Mouse (Mus musculus) 3T3-L1 (cell line): ENCODE data around the gene 1700029J07Rik.

Experiments used
- DNase-seq: peaks from one replicate; pipeline ENCODE4 v3.0.0-alpha.2; 2015; ENCODE audit warnings: low read depth, low spot score

The 1700029J07Rik gene

GRCm38 (mm10) chr8:45975126-45975836 is at the start of gene 1700029J07Rik, which contains the start of gene Ufsp2:
Gene 1700029J07Rik (minus strand): TSS chr8:45975252.
Gene Ufsp2 (plus strand): TSS chr8:45975528.
- peak; percentile 99 for DNase-seq

DNA sequence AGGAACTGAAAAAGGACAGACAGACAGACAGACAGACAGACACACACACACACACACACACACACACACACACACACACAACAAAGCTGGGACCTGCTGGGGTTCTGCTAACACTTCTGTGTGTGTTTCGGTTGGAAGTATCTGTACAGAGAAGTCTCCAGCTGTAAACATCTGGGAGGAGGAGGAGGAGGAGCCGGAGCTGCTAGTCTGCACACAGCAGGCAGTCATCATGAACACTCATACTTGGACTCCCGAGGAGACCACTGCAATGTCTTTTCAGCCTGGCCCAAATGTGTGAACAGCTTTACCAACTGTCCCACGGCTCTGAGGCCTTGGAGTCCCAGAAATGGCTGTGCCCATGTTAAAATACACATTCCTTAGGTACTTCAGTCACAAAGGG is 49.3 kb upstream of the 1700029J07Rik start:
- no peak for DNase-seq

DNA sequence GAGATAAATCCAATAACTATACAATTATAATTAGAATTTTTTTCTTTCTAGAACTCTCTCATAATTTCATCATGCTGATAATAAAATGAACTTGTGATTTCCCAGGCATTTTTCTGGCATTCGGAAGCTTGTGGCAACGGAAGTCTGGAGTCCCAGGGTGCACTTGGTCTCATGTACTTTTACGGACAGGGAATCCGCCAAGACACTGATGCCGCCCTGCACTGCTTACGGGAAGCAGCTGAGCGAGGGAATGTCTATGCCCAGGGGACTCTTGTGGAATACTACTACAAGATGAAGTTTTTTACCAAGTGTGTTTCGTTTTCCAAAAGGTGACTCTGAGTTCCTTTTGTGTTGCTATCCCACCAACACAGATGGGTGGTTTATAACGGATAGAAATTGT is 47.7 kb upstream of the 1700029J07Rik start:
- DNase-seq, result no peak

- DNase-seq, result no peak
Measured at GRCm38 (mm10) chr8:46022203-46022602, 47.2 kb upstream of the 1700029J07Rik start.

DNA sequence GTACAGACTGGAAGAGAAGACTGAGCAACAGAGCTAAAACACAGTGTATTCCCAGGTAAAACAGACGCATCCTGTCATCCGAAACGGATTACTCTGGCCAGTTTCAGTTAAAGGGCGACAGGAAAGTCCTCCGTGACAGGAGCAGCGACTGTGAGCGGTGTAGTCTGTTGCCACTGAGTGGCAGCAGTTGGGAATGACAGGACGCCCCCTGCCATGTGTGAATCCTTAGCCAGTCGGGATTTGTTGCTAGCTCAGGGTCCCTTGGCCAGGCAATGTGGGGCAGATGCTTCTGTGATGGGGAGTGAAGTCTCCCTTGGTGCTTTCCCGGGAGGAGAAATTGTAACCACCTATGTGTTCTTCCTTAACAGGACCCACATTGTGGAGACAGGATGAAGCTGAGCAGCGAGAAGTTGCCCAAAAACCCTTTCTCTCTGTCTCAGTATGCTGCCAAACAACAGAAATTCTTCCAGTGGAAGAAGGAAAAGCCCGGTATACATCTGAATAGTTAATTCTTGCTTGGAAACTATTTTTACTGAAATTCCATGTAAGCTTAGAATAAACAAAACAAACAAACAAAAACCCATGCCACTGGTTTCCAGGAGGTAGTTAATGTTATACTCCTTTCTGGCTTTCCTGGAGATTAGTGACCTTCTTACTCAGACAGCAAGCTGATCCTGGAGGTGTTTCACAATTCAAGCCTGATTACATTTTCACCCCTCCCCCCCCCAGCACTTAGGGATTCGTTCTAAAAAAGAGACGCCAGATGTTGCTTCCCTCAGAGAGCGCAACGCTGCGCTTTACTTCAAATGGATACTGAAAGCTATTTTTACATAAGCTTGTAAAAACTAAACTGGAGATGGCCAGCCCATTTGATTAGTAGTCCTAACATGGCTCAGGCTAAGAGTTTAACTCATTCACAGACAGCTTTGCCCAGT is 36.0 kb upstream of the 1700029J07Rik start:
- no peak for DNase-seq

DNA sequence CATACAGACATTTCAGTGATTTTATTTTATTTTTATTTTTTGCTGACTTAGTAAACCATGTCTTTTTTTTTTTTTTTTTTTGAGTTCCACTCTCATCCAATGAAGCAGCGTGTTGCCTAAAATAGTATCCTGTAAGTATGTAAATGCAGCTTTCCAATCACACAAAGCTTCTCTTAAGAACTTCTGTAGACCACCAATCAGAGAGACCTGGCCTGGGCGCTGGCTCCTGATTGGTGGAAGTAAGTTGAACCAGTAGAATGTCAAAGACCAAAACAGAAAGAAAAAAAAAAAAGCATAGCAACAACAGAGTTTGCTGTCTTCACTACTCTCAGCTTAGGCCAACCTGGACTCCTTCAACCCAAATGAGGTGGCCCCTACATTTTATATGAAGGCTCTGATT is 35.3 kb upstream of the 1700029J07Rik start:
- no peak for DNase-seq

DNA sequence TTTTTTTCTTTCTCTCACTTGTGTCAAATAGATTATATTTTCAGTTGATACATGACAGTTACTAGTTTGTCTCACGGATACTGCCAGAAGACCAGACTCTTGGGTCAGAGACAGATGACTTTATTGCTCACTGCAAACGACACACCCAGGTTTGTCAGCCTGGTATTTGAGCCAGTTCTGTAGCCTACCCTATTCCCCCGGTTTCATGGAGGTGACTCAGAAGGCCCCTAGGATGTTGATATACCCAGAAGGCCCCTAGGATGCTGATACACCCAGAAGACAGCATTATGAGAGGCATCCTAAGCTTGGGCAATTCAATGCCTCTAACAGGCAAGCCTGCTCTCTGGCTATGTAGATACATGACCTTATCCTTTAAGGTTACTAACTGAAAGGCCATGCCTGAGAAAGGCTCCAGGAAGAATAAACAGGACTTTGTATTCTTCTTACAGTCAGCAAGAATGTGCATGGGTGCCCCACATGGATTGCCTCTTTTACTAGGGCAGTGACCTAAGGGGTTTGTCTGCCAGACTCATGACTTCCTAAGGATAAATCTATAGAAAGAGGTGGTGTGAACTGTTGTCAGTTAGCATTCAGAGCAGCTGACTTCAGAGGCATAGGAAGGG is 32.1 kb upstream of the 1700029J07Rik start:
- DNase-seq, result peak; percentile 47

DNA sequence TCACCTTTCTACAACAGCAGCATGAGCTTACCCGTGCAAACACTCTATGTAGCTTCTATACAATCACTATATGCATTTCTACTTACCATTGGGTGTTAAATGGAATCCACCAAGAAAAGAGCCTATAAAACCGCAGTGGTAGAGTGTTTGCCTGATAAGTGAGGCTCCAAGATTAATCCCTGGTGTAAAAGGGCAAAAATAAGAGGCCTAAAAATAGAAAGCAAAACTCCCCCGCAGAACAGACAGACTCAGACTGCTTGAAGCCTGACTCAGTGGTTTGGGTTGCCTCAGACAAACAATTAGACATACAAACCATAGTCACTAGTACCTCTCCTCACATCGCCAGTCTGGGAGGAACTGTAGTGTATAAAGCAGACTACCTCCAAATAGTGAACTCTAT is 30.5 kb upstream of the 1700029J07Rik start, which contains the start of gene Ankrd37:
Gene Ankrd37, minus strand, starts transcription at position 112 of the 400 bp plus-strand sequence.
- peak; percentile 46 for DNase-seq

DNA sequence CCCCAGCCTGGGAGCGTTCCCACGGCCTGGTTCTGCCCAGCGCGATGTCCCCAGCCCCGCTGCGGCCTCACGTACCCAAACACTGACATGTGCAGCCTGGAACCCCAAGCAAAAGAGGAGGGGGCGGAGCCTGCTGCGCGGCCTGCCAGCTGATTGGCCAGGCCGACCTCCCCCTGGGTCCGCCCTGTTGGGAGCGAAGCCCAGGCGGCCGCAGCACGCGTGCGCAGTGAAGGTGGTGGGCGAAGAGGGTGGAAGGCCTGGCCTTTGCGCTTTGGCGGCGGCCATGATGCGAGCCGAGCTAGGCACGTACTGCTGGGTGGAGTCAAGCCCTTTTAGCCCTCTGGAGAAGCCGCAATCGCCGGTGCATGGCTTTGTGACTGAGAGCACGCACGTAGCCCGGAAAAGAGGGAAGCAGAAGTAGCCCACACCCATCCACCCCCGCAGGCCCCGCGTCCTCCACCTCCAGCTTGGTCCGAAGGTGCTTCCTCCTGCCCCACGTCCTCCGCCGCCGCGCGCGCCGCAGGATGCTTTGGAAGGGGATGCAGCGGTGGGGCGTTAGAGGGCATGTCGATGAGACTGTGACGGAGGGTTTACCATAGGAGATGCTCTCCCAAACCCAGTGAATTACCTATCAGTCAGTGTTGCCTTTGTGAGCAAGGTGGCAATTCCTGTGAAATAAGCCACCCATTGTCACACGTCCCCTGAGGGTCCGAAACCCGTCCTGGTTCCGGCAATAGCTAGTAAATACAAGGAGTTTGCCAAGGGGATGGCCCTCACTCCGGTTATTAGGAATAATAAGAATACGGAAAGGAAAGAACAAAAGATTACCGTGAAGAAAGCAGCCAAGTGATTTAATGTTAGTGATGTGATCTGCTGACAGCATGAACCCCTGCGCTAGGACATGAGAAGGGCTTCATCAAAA is 25.0 kb upstream of the 1700029J07Rik start:
- peak; percentile 97 for DNase-seq

- DNase-seq, result no peak
Measured at GRCm38 (mm10) chr8:45999138-45999783, 24.2 kb upstream of the 1700029J07Rik start, which contains the start of gene Lrp2bp. Gene Lrp2bp (plus strand): TSS chr8:45999303.

DNA sequence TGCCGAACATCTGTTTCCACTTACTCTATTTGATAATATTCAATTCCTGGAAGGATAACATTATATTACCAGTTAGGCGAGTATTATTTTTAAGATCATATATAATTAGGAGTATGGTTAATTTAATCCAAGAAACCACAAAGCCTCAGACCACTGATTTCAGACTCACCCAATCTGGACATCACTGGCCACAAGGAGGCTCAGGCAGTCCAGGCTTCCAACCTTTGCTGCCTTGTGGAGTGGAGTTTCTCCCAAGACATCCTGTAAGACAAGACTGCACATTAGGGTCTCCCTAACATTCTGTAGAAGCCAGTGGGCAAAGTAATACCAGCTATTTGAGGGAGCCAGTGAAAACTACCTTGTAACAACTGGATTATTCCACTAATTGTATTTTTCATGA is 23.2 kb upstream of the 1700029J07Rik start:
- DNase-seq, result peak; percentile 44

DNA sequence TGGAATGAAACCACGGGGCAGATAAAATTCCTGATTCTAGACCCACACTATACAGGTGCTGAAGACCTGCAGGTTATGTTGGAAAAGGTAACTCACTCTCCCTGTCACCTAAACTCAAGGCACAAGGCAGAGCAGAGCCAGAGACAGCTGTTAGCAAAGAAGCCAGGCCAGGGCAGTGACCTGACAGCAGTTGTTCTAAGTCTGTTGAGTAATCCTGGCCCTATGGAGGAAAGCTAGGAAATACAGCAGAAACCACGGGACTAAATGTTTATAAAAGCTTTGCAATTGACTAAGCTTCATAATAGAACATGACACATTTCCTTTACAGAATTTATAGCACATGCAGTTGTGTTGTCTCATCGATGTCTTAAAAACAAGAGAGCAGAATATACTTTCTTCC is 20.5 kb upstream of the 1700029J07Rik start:
- DNase-seq, result no peak

DNA sequence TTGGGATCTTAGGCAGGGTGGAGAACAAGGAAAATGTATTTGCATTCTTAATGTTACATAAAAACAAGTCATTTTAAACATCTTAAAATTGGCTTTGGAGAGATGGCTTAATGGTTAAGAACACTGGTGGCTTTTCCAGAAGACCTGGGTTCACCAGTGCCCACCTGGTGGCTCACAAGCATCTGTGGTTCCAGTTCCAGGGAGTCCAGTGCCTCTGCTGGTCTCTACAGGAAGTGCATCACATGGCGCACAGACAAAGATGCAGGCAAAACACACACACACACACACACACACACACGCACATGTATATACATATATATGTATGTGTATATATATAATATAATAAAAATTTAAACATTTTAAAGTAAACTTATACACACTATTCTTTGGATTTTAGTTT is 19.1 kb upstream of the 1700029J07Rik start:
- DNase-seq, result peak; percentile 36

DNA sequence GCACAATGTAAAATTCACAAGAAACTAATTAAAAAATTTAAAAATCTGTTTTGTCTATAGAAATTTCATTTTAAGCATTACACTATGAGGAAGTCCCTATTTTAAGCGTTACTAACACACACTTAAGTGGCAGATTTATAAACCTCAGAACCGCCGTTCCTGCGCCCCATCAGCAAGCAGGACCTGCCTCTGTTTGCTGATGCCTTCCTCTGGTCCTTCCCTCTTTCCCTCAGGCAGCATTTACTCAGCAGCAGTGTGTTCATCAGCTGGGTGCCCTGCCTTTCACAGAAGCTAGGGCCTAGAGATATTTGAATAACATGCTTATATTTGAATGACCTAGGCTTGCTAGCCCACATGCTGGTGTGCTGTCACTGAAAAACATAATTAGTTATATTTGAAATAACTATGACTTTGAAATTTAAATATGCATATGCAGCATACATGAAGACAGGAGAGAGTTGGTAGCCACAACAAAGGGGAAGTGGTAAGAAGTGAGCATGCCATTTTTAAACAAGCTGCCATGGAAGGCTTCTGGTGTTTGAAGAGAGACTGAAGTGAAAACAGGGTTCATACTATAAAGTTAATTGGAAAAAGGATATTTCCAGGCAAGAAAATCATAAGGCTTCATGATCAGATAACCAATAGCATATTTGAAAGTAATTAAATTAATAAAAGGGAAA is 15.7 kb upstream of the 1700029J07Rik start:
- no peak for DNase-seq

GRCm38 (mm10) chr8:45988189-45988588 is 13.1 kb upstream of the 1700029J07Rik start:
- DNase-seq, result no peak

DNA sequence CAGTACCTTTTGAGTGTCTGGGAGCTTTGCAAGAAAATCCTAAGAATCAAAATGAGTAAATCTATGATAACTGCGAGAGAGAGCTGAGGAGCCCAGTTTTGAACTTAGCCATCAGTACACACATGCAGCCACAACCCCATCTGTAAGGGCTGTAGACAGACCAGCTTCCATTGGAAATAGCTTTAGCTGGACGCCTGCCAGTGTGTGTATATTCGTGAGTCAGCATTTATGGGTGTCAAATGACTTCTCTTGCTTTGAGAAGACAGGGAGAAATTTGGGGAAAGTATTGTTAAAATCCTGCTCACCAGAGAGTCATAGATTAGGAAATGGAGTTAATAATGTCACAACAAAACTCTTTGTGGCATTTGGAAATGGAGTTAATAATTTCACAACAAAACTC is 11.6 kb upstream of the 1700029J07Rik start:
- DNase-seq, result peak; percentile 80

DNA sequence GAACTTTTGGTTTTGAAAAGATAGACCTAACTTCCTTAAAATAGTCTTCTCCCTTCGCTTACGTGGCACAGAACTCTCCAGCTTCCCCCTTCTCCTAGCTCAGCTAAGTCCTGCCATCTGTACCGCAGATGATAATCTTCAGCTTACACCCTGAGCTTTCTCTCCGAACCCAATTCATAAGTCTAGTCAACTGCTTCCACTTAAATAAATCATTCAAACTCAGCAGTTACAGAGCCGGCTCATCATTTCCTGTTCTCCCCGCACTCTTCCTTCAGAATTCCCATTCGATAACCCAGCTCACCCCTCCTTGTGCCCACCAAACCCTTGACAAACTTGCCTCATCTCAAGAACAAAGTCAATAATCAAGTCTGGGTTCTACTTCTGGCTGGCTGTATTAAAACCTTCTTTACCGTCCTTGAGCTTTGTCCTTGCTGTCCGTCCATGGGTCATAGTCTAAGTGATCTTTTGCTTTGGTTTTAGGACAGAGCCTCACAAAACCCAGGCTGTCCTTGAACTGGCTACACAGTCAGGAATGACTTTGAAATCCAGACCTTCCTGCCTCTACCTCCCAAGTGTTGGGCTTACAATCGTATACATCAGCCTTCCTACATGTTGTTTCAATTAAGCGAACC is 901 bp upstream of the 1700029J07Rik start:
- DNase-seq, result peak; percentile 19

DNA sequence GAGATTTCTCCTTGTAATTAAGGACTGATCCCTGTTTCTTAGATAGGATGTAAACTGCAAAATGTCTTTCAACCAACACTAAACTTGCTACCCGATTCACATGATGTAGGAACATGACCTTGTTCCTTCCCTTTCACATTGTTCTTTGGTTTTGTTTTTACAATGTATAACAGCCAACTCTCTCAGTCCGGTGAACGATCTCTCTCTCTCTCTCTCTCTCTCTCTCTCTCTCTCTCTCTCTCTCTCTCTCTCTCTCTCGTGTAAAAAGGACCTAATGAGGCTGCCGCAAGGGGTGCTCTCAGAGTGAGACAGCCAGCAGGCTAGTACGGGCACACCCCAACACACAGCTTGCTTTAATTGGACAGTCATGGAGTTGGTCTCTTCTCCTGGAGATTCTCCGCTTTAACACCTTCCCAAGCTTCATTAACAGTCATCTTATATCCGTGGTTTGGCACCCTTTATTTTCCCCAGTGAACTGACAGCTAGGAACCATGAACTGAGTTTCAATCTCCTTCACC is 1.0 kb downstream of the 1700029J07Rik start:
- no peak for DNase-seq

DNA sequence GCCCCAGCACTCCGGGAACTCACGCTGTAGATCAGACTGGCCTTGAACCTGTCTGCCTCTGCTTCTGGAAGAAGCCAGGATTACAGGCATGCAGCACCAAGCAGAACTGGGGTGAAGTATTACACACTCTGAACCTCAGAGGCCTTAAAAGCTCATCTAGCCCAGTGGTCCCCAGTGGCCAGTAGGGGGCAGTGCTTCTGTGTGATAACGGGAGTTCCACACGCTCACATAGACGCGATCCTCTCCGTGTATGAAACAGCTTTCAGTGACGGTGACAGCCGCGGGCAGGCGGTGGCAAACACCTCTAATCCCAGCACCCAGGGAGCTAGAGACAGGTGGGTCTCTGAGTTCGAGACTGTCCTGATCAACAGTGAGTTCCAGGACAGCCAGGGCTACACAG is 4.2 kb downstream of the 1700029J07Rik start:
- DNase-seq, result peak; percentile 5
